Mouse (Mus musculus) lung, embryonic 14.5 days (tissue): ENCODE measurements around the gene Akt1s1. TPM values are rescaled to one million over a fixed set of nuclear protein-coding genes. Genes with fewer than 3 reads are reported as not detected.

Experiments used
- ATAC-seq: fragments of 200-750 bp; cut with Nextera tagmentation; 2 replicates; pipeline ENCODE4 v1.8.0; 2017; ENCODE audit warnings: mild to moderate bottlenecking, moderate TSS enrichment, moderate library complexity; ENCODE audit not compliant: insufficient read depth
- DNase-seq: peaks from one replicate; pipeline ENCODE4 v3.0.0-alpha.2; 2015
- H3K27ac ChIP-seq: fragments of 300-500 bp; sonication (generic); 2 replicates; pipeline ENCODE4 v1.5.1; 2014; ENCODE audit warnings: low read depth, mild to moderate bottlenecking, moderate library complexity
- H3K27me3 ChIP-seq: fragments of 300-500 bp; sonication (generic); 2 replicates; pipeline ENCODE4 v1.6.1; 2014; ENCODE audit warnings: low read length, control low read depth; ENCODE audit not compliant: insufficient read depth
- H3K36me3 ChIP-seq: fragments of 300-500 bp; sonication (generic); 2 replicates; pipeline ENCODE4 v1.6.1; 2014; ENCODE audit warnings: control low read depth; ENCODE audit not compliant: insufficient read depth
- H3K4me1 ChIP-seq: fragments of 300-500 bp; sonication (generic); 2 replicates; pipeline ENCODE4 v1.6.1; 2014; ENCODE audit warnings: antibody characterized with exemption, control low read depth; ENCODE audit not compliant: insufficient read depth
- H3K4me2 ChIP-seq: fragments of 300-500 bp; sonication (generic); 2 replicates; pipeline ENCODE4 v1.6.1; 2014; ENCODE audit warnings: mild to moderate bottlenecking
- H3K4me3 ChIP-seq: fragments of 300-500 bp; sonication (generic); 2 replicates; pipeline ENCODE4 v1.5.1; 2014; ENCODE audit warnings: low read depth, low read length
- H3K9ac ChIP-seq: fragments of 300-500 bp; sonication (generic); 2 replicates; pipeline ENCODE4 v1.6.1; 2014
- H3K9me3 ChIP-seq: fragments of 300-500 bp; sonication (generic); 2 replicates; pipeline ENCODE4 v1.6.1; 2016; ENCODE audit warnings: low read depth, low read length, control low read depth
- CTCF ChIP-seq: IDR thresholded peaks from 2 replicates; pipeline ENCODE4 v1.5.1; 2016; ENCODE audit warnings: antibody characterized with exemption, low read depth
- WGBS: fragments of 180-500 bp; shearing (Covaris S2); extraction: QIAGEN DNeasy Blood & Tissue Kit; methylation state at CpG from one replicate; pipeline ENCODE4 v1.1.7; 2014; 5-methylcytosine and 5-hydroxymethylcytosine counted together
- microRNA counts: library from miRNA; unstranded; fragments of <30 nt; microRNA quantifications from one replicate; lab custom pipeline; 2016
- microRNA-seq: library from miRNA; unstranded; fragments of <30 nt; microRNA quantifications from one replicate; pipeline ENCODE4, GENCODE M21; 2016; ENCODE audit warnings: borderline number of aligned reads
- polyA plus RNA-seq: library from polyadenylated mRNA; unstranded; fragments of >200 nt; fragmentation: Nextera tagmentation; extraction: Ambion mirVana; gene quantifications from 2 replicates; pipeline ENCODE4 v1.2.1, GENCODE M21; 2014

Akt1s1 gene
- polyA plus RNA-seq, 1 experiment from 2014 or later, result 76.9 TPM

DNA sequence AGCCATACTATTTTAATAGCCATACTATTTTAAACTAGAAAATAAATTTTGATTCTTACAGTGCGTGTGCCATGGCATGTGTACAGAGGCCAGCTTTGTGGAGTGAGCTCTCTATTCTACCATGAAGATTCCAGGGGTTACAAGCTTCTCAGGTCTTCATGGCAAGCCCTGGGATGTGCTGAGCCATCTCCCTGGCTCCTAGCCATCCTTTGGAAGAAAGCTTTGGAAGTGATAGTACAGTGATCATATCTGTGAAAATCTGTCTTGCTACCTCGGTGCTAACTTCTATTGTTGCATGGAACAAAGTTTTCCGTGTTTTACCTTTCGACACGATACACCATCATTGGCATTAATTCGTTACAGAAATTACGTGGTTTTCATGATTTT lies 46.4 kb downstream of the Akt1s1 start:
- H3K36me3 ChIP-seq, result peaks cover 17% of the 10 kb centered on the region
- peak overlapping the region; percentile 69 for H3K4me2 ChIP-seq
- H3K9me3 ChIP-seq, result no peaks in the 10 kb centered on the region
- peak overlapping the region; percentile 68 for H3K4me3 ChIP-seq
- WGBS, result 65% methylated on average over 7 of the region's 7 CpGs
- no peak overlapping the region for H3K9ac ChIP-seq
- H3K27ac ChIP-seq, result peak overlapping the region; percentile 87; the same call in 1 of the 2 replicates
- no peak for DNase-seq
- peaks cover 22% of the 10 kb centered on the region for H3K4me1 ChIP-seq
- no peak for TF ChIP-seq CTCF
- ATAC-seq, result no peak
- H3K27me3 ChIP-seq, result no peaks in the 10 kb centered on the region

DNA sequence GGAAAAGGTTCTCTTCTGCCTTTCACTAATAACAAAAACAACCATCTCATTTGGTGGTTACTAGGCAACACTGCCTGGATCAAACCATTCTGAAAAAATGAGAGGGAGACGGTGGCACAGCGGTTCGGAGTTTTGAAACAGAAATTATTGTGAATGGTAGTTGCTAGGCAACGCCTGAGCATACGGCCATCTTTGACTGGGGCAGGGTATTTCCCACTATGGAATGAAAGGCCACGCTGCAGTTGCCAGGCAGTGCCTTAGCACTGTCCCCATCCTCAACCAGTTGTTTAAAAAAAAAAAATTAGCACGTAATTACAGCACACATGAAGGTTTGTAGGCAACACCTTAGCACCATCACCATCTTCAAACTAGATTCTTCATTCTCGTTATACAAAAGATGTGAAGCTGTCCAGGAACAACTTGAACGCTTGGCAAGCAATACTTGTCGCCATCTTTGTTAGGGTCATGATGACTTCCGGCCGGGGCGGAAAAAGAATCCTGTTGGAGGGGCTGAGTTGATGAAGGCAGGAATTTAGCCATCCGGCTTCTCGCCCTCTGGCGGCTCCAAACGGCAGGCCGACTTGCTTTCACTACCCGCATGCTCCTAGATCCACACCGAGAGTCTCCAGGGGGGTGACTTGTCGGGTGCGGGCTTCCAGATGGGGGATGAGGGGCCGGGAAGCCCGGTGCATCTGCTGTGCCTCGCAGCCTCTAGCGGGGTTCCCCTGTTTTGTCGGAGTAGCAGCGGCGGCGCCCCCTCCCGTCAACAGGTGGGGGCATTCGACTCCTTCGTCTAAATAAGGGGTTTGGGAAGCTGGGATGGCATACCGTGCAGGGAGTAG lies 47.0 kb downstream of the Akt1s1 start, which contains the start of gene Fuz:
Gene Fuz, plus strand, starts transcription at position 487 of the 842 bp plus-strand sequence.
- no peaks in the 10 kb centered on the region for H3K9me3 ChIP-seq
- TF ChIP-seq CTCF, result peak; percentile 72
- H3K4me2 ChIP-seq, result peak within 1 kb of the TSS; percentile 69
- H3K27me3 ChIP-seq, result no peaks in the 10 kb centered on the region
- peaks cover 19% of the 10 kb centered on the region for H3K4me1 ChIP-seq
- DNase-seq, result peak; percentile 97
- H3K4me3 ChIP-seq, result peak within 1 kb of the TSS; percentile 68
- H3K9ac ChIP-seq, result peak within 1 kb of the TSS; percentile 75
- ATAC-seq, result peak; percentile 48
- H3K36me3 ChIP-seq, result peaks cover 23% of the 10 kb centered on the region
- under 1% methylated on average over 34 of the region's 34 CpGs for WGBS
- peak within 1 kb of the TSS; percentile 87 for H3K27ac ChIP-seq

DNA sequence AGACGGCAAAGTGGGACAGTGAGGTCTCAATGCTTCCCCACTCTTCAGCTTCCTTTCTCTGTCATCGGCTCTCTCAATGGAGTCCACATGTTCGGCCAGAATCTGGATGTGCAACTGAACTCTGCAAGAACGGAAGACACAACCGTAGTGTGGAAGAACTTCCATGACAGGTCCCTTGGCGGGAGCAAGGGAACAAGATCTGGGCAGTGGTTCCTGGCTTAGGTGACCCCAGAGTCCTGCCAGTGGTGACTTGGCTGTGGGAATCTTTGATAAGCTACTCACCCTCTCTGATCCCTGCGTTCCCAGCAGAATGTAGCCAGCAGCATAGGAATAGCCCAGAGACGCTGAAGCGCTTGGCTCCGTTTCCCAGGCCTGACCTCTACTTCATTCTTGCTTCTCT lies 47.7 kb downstream of the Akt1s1 start:
- Histone ChIP-seq H3K4me3 (peak overlapping the region; percentile 68), H3K9ac (peak overlapping the region; percentile 75), H3K9me3 (no peaks in the 10 kb centered on the region), H3K27me3 (no peaks in the 10 kb centered on the region), H3K36me3 (peaks cover 25% of the 10 kb centered on the region), H3K27ac (peak overlapping the region; percentile 87), H3K4me2 (peak overlapping the region; percentile 69), H3K4me1 (peaks cover 19% of the 10 kb centered on the region)
- no peak for TF ChIP-seq CTCF
- peak; percentile 26 for DNase-seq
- no peak for ATAC-seq
- 26% methylated on average over 10 of the region's 10 CpGs for WGBS

DNA sequence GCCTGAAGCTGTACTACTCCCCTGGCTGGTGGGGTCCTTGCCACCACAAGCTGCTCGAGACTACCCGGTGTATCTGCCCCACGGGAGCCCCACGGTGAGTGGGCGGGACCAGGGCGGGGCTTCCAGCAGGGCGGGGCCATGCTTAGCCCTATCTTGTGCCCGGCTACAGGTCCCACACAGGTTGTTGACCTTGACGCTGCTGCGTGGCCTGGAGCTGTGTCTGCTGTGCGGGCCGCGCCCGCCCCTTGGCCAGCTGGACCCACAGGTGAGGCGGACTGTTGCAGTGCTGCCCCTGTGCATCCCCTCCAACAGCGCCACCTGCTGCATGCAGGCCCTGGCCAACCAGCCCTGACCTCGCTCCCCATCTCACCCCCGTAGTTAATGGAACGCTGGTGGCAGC lies 49.8 kb downstream of the Akt1s1 start:
- H3K9ac ChIP-seq, result no peak overlapping the region
- no peak overlapping the region for H3K27ac ChIP-seq
- H3K27me3 ChIP-seq, result no peaks in the 10 kb centered on the region
- H3K36me3 ChIP-seq, result peaks cover 45% of the 10 kb centered on the region
- H3K4me2 ChIP-seq, result 0 out of 2 replicates have a peak overlapping the region, but pooled peaks have one; percentile 12
- DNase-seq (peak; percentile 11), ATAC-seq (no peak)
- no peaks in the 10 kb centered on the region for H3K9me3 ChIP-seq
- TF ChIP-seq CTCF, result peak; percentile 60
- H3K4me3 ChIP-seq, result no peak overlapping the region
- 34% methylated on average over 19 of the region's 19 CpGs for WGBS
- peaks cover 12% of the 10 kb centered on the region for H3K4me1 ChIP-seq

DNA sequence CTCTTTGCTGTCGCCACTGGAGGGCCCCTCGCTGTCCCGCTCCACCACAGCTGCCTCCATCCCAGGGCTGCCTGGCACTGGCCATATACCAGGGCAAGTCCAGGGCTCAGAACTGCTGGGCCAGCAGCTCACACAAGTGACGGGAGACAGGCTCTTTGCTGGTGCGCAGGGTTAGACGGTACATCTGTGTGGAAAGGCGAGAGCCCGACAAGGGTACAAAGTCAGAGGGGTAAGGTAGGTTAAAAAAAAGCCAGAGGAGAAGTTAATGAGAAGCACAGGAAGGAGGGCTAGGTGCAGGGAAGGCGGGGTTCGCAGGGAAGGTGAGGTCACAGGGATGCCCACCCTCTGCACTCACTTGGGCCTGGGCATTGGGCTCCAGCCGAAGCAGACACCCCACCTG lies 51.8 kb downstream of the Akt1s1 start:
- 89% methylated on average over 11 of the region's 11 CpGs for WGBS

DNA sequence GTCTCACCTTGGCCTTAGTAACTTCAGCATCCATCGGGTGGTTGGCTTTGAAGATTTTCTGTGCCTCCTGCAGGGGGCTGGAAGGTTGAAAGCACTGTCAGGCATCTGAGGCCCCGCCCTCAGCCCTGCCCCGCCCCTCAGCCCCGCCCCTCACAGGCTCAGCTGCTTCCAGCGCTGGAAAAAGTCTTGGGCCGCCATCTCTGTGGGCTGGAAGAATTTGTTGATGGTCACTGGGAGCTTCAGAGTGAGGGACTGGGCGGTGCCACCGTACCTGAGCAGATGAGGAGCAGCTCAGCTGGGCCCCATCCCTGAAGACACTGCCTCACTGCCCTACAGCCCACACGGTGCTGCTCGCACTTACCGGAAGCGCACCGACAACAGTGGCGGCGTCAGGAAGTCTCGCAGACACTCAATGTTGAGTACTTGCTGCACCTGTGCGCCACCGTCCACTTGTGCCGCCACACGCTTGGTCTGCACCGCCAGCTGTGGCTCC lies 52.5 kb downstream of the Akt1s1 start:
- H3K9ac ChIP-seq, result 0 out of 2 replicates have a peak overlapping the region, but pooled peaks have one; percentile 2

More for the DNA sequence above, 51.8 kb downstream of the Akt1s1 start:
- no peak for ATAC-seq
- Histone ChIP-seq H3K27ac (no peak overlapping the region), H3K4me2 (no peak overlapping the region), H3K4me1 (peaks cover 6% of the 10 kb centered on the region; the same call in 1 of the 2 replicates), H3K36me3 (peaks cover 65% of the 10 kb centered on the region), H3K4me3 (no peak overlapping the region), H3K9me3 (no peaks in the 10 kb centered on the region), H3K27me3 (no peaks in the 10 kb centered on the region), H3K9ac (no peak overlapping the region)
- DNase-seq, result no peak
- no peak for TF ChIP-seq CTCF

More for the DNA sequence above, 52.5 kb downstream of the Akt1s1 start:
- Histone ChIP-seq H3K4me1 (peaks cover 6% of the 10 kb centered on the region; the same call in 1 of the 2 replicates), H3K27ac (peak overlapping the region; percentile 63; the same call in 1 of the 2 replicates), H3K27me3 (no peaks in the 10 kb centered on the region), H3K4me2 (peak overlapping the region; percentile 62), H3K9me3 (no peaks in the 10 kb centered on the region), H3K36me3 (peaks cover 71% of the 10 kb centered on the region), H3K4me3 (peak overlapping the region; percentile 31)
- DNase-seq, result peak; percentile 77
- ATAC-seq, result peak; percentile 48
- peak; percentile 56 for TF ChIP-seq CTCF
- WGBS, result 11% methylated on average over 21 of the region's 21 CpGs

MicroRNA genes within 50 kb of the gene (microRNA counts, 519-probe panel; counts per million panel counts)
- microRNA mmu-miR-707 (lab: Ali Mortazavi, UCI), result 30.5 counts per million

Small RNA genes within 50 kb of the gene (microRNA-seq; reads per million reads assigned to microRNA genes)
- not detected for gene Mir707

Other genes starting within 250 kb of the Akt1s1 start
- 33.6 and 37.3 TPM in 2 replicates for gene Myh14, start 178.1 kb upstream of the Akt1s1 start, polyA plus RNA-seq
- not detected in 2 replicates for gene Izumo2, start 140.2 kb upstream of the Akt1s1 start, polyA plus RNA-seq
- 34.7 and 36.3 TPM in 2 replicates for gene Vrk3, start 100.6 kb upstream of the Akt1s1 start, polyA plus RNA-seq
- 0.92 and 2.3 TPM in 2 replicates for gene Zfp473, start 97.9 kb upstream of the Akt1s1 start, polyA plus RNA-seq
- 65.8 and 68.9 TPM in 2 replicates for gene Nup62, start 32.9 kb upstream of the Akt1s1 start, polyA plus RNA-seq
- gene Il4i1, start 32.6 kb upstream of the Akt1s1 start, polyA plus RNA-seq, result 0.93 and 1.5 TPM in 2 replicates
- 3.1 TPM in 2 replicates for gene Atf5, start 32.3 kb upstream of the Akt1s1 start, polyA plus RNA-seq
- gene Tbc1d17, start 88 bp downstream of the Akt1s1 start, polyA plus RNA-seq, result 60.1 and 73.7 TPM in 2 replicates
- 30.3 and 30.7 TPM in 2 replicates for gene Pnkp, start 8.1 kb downstream of the Akt1s1 start, polyA plus RNA-seq
- gene Ptov1, start 20.8 kb downstream of the Akt1s1 start, polyA plus RNA-seq, result 386 and 443 TPM in 2 replicates
- 77.9 and 79.5 TPM in 2 replicates for gene Med25, start 43.7 kb downstream of the Akt1s1 start, polyA plus RNA-seq
- gene Fuz, start 47.1 kb downstream of the Akt1s1 start, polyA plus RNA-seq, result 17.7 and 19.1 TPM in 2 replicates
- 73.6 and 83.2 TPM in 2 replicates for gene Ap2a1, start 80.5 kb downstream of the Akt1s1 start, polyA plus RNA-seq
- gene Tsks, start 94.2 kb downstream of the Akt1s1 start, polyA plus RNA-seq, result 0.11 and 0.14 TPM in 2 replicates
- 14.9 and 15.5 TPM in 2 replicates for gene Cpt1c, start 125.9 kb downstream of the Akt1s1 start, polyA plus RNA-seq
- 228 and 238 TPM in 2 replicates for gene Prmt1, start 137.6 kb downstream of the Akt1s1 start, polyA plus RNA-seq
- gene Irf3, start 148.7 kb downstream of the Akt1s1 start, polyA plus RNA-seq, result 78.7 and 83.0 TPM in 2 replicates
- gene Bcl2l12, start 149.7 kb downstream of the Akt1s1 start, polyA plus RNA-seq, result 69.9 and 76.9 TPM in 2 replicates
- 45.9 and 53.6 TPM in 2 replicates for gene Scaf1, start 167.4 kb downstream of the Akt1s1 start, polyA plus RNA-seq
- 46.2 and 46.5 TPM in 2 replicates for gene Rras, start 169.0 kb downstream of the Akt1s1 start, polyA plus RNA-seq
- 14.2 and 16.2 TPM in 2 replicates for gene Prr12, start 203.9 kb downstream of the Akt1s1 start, polyA plus RNA-seq
- 68.6 and 71.9 TPM in 2 replicates for gene Nosip, start 213.4 kb downstream of the Akt1s1 start, polyA plus RNA-seq
- gene Prrg2, start 213.7 kb downstream of the Akt1s1 start, polyA plus RNA-seq, result 18.1 and 19.2 TPM in 2 replicates
- gene Rcn3, start 243.2 kb downstream of the Akt1s1 start, polyA plus RNA-seq, result 344 and 360 TPM in 2 replicates